Mouse (Mus musculus): ENCODE results near the gene Mospd1. TPM values are rescaled to one million over a fixed set of nuclear protein-coding genes. Genes with fewer than 3 reads are reported as not detected.

The Mospd1 gene
- 40.3 and 43.3 TPM in 2 replicates for polyA plus RNA-seq (2015; fragmentation: Nextera tagmentation; extraction: Ambion mirVana)

GRCm38 (mm10) chrX:53370366-53370740 lies at the start of gene Mospd1:
TSS of gene Mospd1 (minus strand) at chrX:53370502.
- H3K27me3 ChIP-seq (replicated peaks), result no peaks in the 10 kb centered on the region
- peak; percentile 97 for ATAC-seq
- H3K4me2 ChIP-seq (replicated peaks), result peak within 1 kb of the TSS; percentile 58
- 19% methylated on average over 13 of the region's 15 CpGs for WGBS
- H3K36me3 ChIP-seq, result no peaks in the 10 kb centered on the region
- no peaks in the 10 kb centered on the region for H3K4me1 ChIP-seq (replicated peaks)
- peak within 1 kb of the TSS; percentile 56 for H3K4me3 ChIP-seq (replicated peaks)
- H3K27ac ChIP-seq, result peak within 1 kb of the TSS; percentile 74
- peak within 1 kb of the TSS; percentile 54 for H3K9ac ChIP-seq
- no peaks in the 10 kb centered on the region for H3K9me3 ChIP-seq

- no peak overlapping the region for H3K4me3 ChIP-seq (replicated peaks)
- H3K4me1 ChIP-seq (replicated peaks), result no peaks in the 10 kb centered on the region
- WGBS, result 63% methylated on average over 3 of the region's 3 CpGs
- no peak for ATAC-seq
- no peaks in the 10 kb centered on the region for H3K9me3 ChIP-seq
- no peak overlapping the region for H3K4me2 ChIP-seq (replicated peaks)
- H3K36me3 ChIP-seq, result no peaks in the 10 kb centered on the region
- no peak overlapping the region for H3K27ac ChIP-seq
- no peak overlapping the region for H3K9ac ChIP-seq
- no peaks in the 10 kb centered on the region for H3K27me3 ChIP-seq (replicated peaks)
These were observed 16.1 kb upstream of the Mospd1 start for GRCm38 (mm10) chrX:53386362-53386761.

GRCm38 (mm10) chrX:53383122-53383521 lies 12.8 kb upstream of the Mospd1 start:
- Histone ChIP-seq H3K9ac (no peak overlapping the region), H3K9me3 (no peaks in the 10 kb centered on the region), H3K4me3 (replicated peaks) (no peak overlapping the region), H3K36me3 (no peaks in the 10 kb centered on the region), H3K27me3 (replicated peaks) (no peaks in the 10 kb centered on the region), H3K4me1 (replicated peaks) (no peaks in the 10 kb centered on the region), H3K27ac (no peak overlapping the region), H3K4me2 (replicated peaks) (no peak overlapping the region)
- 27% methylated on average over 3 of the region's 3 CpGs for WGBS
- ATAC-seq, result no peak

- Histone ChIP-seq H3K36me3 (no peaks in the 10 kb centered on the region), H3K27ac (peak overlapping the region; percentile 74), H3K4me2 (replicated peaks) (peak overlapping the region; percentile 58), H3K4me3 (replicated peaks) (peak overlapping the region; percentile 56), H3K9ac (peak overlapping the region; percentile 54), H3K27me3 (replicated peaks) (no peaks in the 10 kb centered on the region), H3K9me3 (no peaks in the 10 kb centered on the region), H3K4me1 (replicated peaks) (no peaks in the 10 kb centered on the region)
- 20% methylated on average over 25 of the region's 25 CpGs for WGBS
- ATAC-seq, result peak; percentile 87
These were observed 552 bp downstream of the Mospd1 start for GRCm38 (mm10) chrX:53369534-53370365.

- no peaks in the 10 kb centered on the region for H3K36me3 ChIP-seq
- no peak for ATAC-seq
- WGBS, result 75% methylated on average over 7 of the region's 7 CpGs
These were observed 5.5 kb downstream of the Mospd1 start for GRCm38 (mm10) chrX:53364668-53365383.

GRCm38 (mm10) chrX:53348374-53348773 lies 21.9 kb downstream of the Mospd1 start:
- ATAC-seq, result no peak
- 92% methylated on average over 4 of the region's 4 CpGs for WGBS
- Histone ChIP-seq H3K4me3 (replicated peaks) (no peak overlapping the region), H3K27ac (no peak overlapping the region), H3K4me2 (replicated peaks) (no peak overlapping the region), H3K27me3 (replicated peaks) (no peaks in the 10 kb centered on the region), H3K36me3 (no peaks in the 10 kb centered on the region), H3K4me1 (replicated peaks) (no peaks in the 10 kb centered on the region), H3K9me3 (no peaks in the 10 kb centered on the region), H3K9ac (no peak overlapping the region)

More at GRCm38 (mm10) chrX:53364668-53365383, 5.5 kb downstream of the Mospd1 start:
- H3K27ac ChIP-seq, result no peak overlapping the region
- H3K27me3 ChIP-seq (replicated peaks), result no peaks in the 10 kb centered on the region
- no peaks in the 10 kb centered on the region for H3K9me3 ChIP-seq
- H3K4me1 ChIP-seq (replicated peaks), result no peaks in the 10 kb centered on the region
- no peak overlapping the region for H3K9ac ChIP-seq
- no peak overlapping the region for H3K4me2 ChIP-seq (replicated peaks)
- H3K4me3 ChIP-seq (replicated peaks), result no peak overlapping the region

GRCm38 (mm10) chrX:53341531-53341930 lies 28.8 kb downstream of the Mospd1 start:
- Histone ChIP-seq H3K36me3 (no peaks in the 10 kb centered on the region), H3K4me3 (replicated peaks) (no peak overlapping the region), H3K4me1 (replicated peaks) (no peaks in the 10 kb centered on the region), H3K27me3 (replicated peaks) (no peaks in the 10 kb centered on the region), H3K9me3 (no peaks in the 10 kb centered on the region), H3K9ac (no peak overlapping the region), H3K4me2 (replicated peaks) (no peak overlapping the region), H3K27ac (no peak overlapping the region)
- 72% methylated on average over 2 of the region's 2 CpGs for WGBS
- ATAC-seq, result no peak

- no peak for ATAC-seq
- Histone ChIP-seq H3K9me3 (no peaks in the 10 kb centered on the region), H3K27ac (no peak overlapping the region), H3K4me2 (replicated peaks) (no peak overlapping the region), H3K4me3 (replicated peaks) (no peak overlapping the region), H3K4me1 (replicated peaks) (no peaks in the 10 kb centered on the region), H3K27me3 (replicated peaks) (no peaks in the 10 kb centered on the region), H3K9ac (no peak overlapping the region), H3K36me3 (no peaks in the 10 kb centered on the region)
These were observed 32.9 kb downstream of the Mospd1 start for GRCm38 (mm10) chrX:53337355-53337754.

- no peak overlapping the region for H3K4me2 ChIP-seq (replicated peaks)
- no peak overlapping the region for H3K27ac ChIP-seq
- no peak for ATAC-seq
- H3K4me1 ChIP-seq (replicated peaks), result no peaks in the 10 kb centered on the region
- 87% methylated on average over 4 of the region's 4 CpGs for WGBS
- H3K36me3 ChIP-seq, result no peaks in the 10 kb centered on the region
- no peak overlapping the region for H3K4me3 ChIP-seq (replicated peaks)
- no peaks in the 10 kb centered on the region for H3K27me3 ChIP-seq (replicated peaks)
- no peaks in the 10 kb centered on the region for H3K9me3 ChIP-seq
- no peak overlapping the region for H3K9ac ChIP-seq
These were observed 39.9 kb downstream of the Mospd1 start for GRCm38 (mm10) chrX:53330396-53330795.

GRCm38 (mm10) chrX:53321111-53321510 lies 49.2 kb downstream of the Mospd1 start:
- Histone ChIP-seq H3K27ac (no peak overlapping the region), H3K4me2 (replicated peaks) (no peak overlapping the region), H3K9me3 (no peaks in the 10 kb centered on the region), H3K27me3 (replicated peaks) (no peaks in the 10 kb centered on the region), H3K36me3 (no peaks in the 10 kb centered on the region), H3K4me3 (replicated peaks) (no peak overlapping the region), H3K4me1 (replicated peaks) (no peaks in the 10 kb centered on the region), H3K9ac (no peak overlapping the region)
- no peak for ATAC-seq
- WGBS, result 85% methylated on average over 4 of the region's 4 CpGs

GRCm38 (mm10) chrX:53320564-53320963 lies 49.7 kb downstream of the Mospd1 start:
- H3K9me3 ChIP-seq, result no peaks in the 10 kb centered on the region
- no peaks in the 10 kb centered on the region for H3K36me3 ChIP-seq
- H3K4me3 ChIP-seq (replicated peaks), result no peak overlapping the region
- H3K9ac ChIP-seq, result no peak overlapping the region
- WGBS, result 60% methylated on average over 2 of the region's 2 CpGs
- no peak overlapping the region for H3K27ac ChIP-seq
- no peak for ATAC-seq
- H3K27me3 ChIP-seq (replicated peaks), result no peaks in the 10 kb centered on the region
- H3K4me2 ChIP-seq (replicated peaks), result no peak overlapping the region
- no peaks in the 10 kb centered on the region for H3K4me1 ChIP-seq (replicated peaks)

Data from intestine, embryonic 15.5 days (tissue).